Mouse (Mus musculus): ENCODE measurements around the gene Tmem106c. TPM values are rescaled to one million over a fixed set of nuclear protein-coding genes. Genes with fewer than 3 reads are reported as not detected.

Gene Tmem106c
- polyA plus RNA-seq, 1 experiment from 2014 or later: 52.5 TPM

DNA sequence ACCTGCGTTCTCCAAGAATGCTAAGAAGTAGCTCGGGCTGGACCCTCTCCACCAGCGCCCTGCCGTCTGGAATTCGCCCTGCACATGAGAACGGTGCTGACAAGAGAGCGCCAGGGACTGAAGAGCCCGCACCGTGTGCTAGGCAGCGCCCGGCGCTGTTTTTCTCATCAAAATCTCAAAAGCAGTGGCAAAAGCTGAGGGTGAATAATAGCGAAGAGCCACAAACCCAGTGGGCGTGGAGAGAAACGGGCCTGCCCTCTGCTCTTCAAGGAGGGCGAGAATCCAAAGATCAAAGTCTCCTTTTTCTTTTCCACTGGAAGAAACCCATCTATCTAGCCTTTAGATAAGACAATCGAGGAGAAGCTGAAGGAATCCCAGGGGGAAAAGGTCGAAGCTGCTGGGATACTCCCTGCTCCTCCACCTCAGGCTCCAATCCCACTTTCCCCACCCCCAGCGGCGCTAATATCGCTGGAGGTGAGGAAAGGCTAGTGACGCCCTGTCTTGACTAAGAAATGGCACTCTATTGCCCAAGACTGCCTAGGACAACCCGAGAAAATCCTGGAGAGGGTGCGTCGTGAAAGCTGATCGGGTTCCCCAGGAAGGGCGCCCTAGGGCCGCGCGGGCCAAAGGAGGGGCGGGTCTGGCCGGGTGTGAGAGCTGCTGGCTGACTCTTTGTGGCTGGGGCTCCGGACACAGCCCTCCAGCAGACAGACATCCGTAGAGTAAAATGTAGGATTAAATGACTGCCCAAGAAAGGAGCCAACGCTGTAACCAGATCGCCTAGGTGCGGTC, 37.5 kb downstream of the Tmem106c start:
- peak overlapping the region; percentile 91 for H3K4me2 ChIP-seq (ENCODE audit: low read length)

DNA sequence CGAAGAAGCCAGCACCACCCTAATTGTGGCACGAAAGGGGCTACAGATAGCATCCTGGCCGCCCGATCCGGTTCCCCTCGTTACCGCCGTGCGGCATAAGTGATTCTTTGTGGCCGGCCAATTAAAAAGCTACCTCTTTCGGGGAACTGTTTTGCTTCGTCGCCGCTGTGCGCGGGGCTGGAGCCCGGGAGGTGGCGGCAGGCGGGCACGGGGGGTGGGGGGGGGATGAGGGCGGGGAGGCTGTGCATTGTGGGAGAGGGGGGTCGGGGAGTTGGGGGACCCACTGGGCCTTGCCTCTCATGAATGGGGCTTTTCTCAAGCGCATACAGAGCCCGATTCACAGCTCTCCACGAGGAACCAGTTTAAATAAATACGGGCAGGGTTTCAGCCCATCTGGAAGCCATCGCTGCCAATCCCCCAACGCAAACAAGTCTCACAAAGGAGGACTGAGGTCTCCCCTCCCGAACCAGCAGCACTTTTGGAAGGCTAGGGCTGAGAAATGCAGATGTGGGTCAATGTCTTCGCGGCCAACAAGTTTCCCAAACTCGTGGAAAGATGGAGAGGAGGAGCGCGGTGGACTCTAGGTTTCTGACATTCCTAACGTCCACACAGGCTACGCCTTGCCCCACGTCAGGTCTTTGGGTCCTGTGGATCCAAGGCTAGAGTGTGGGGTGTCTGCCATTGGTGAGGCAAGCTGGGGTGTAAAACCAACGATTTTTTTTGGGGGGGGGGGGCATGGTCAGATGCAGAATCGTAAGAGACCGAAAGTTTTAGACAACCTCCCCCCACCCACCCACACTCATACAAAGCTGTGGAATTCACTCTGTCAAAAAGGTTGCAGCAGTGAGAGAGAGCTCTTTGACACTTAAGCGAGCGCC, 38.4 kb downstream of the Tmem106c start:
- H3K4me1 ChIP-seq (ENCODE audit: control insufficient read depth, insufficient read depth, low read length): peaks cover 51% of the 10 kb centered on the region
- H3K27ac ChIP-seq (ENCODE audit: low read length): peak overlapping the region; percentile 81
- under 1% methylated on average over 42 of the region's 42 CpGs for WGBS
- no peaks in the 10 kb centered on the region for H3K9me3 ChIP-seq (replicated peaks; ENCODE audit: control insufficient read depth, low read length, poor library complexity, severe bottlenecking)
- H3K9ac ChIP-seq (ENCODE audit: low read depth, low read length): peak overlapping the region; percentile 62
- peak; percentile 47 for ATAC-seq
- H3K27me3 ChIP-seq (ENCODE audit: control insufficient read depth, insufficient read depth, low read depth, low read length): peaks cover 12% of the 10 kb centered on the region
- peak overlapping the region; percentile 91 for H3K4me2 ChIP-seq (ENCODE audit: low read length)
- peak overlapping the region; percentile 43 for H3K4me3 ChIP-seq (ENCODE audit: low read depth, low read length)
- no peaks in the 10 kb centered on the region for H3K36me3 ChIP-seq (ENCODE audit: control insufficient read depth, insufficient read depth, low read length)

More for the DNA sequence above, 37.5 kb downstream of the Tmem106c start:
- peak; percentile 12; the same call in 1 of the 2 replicates for ATAC-seq
- 1% methylated on average over 37 of the region's 37 CpGs for WGBS
- Histone ChIP-seq H3K27ac (ENCODE audit: low read length) (peak overlapping the region; percentile 81), H3K9ac (ENCODE audit: low read depth, low read length) (peak overlapping the region; percentile 62), H3K36me3 (ENCODE audit: control insufficient read depth, insufficient read depth, low read length) (no peaks in the 10 kb centered on the region), H3K9me3 (replicated peaks; ENCODE audit: control insufficient read depth, low read length, poor library complexity, severe bottlenecking) (no peaks in the 10 kb centered on the region), H3K4me3 (ENCODE audit: low read depth, low read length) (peak overlapping the region; percentile 43), H3K4me1 (ENCODE audit: control insufficient read depth, insufficient read depth, low read length) (peaks cover 51% of the 10 kb centered on the region), H3K27me3 (ENCODE audit: control insufficient read depth, insufficient read depth, low read depth, low read length) (peaks cover 12% of the 10 kb centered on the region)

DNA sequence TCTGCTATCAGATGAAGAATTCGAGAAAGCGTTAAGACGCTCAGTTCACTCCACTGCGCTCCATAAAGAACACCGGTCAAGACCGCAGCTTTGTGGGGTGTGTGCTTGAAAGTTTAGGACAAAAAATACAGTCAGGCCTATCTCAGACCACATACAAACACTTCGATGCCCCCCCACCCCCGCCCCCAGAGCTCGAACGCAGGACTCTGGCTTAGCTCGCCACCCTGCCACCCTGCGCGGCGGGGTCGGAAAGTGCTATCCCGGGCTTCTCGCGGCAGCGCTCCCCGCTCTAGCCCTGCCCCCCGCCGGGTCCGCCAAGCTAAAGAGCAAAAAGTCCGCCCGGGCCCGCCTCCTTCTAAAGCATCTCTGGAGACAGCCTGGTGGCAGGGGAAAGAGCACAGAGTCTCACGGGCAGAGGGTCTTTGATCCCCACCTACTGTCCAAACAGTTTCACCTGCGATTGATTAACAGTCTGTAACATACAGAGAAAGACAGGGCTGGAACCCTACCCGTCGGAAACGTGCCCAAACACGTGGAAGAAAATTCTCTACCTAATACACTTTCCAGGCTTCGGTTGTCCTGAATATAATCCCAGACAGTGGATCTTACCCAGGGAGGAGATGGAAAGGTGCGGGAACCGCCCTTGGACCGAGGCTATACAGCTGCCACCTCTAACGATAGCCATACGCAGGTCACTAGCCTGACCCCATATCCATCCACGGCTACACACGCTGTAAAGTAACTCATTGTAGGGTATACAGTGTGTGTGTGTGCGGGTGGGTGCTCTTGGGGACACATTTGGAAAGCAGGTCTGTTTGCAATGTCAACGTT, 39.2 kb downstream of the Tmem106c start:
- Histone ChIP-seq H3K4me3 (ENCODE audit: low read depth, low read length) (peak overlapping the region; percentile 43), H3K9ac (ENCODE audit: low read depth, low read length) (peak overlapping the region; percentile 18; the same call in 1 of the 2 replicates), H3K9me3 (replicated peaks; ENCODE audit: control insufficient read depth, low read length, poor library complexity, severe bottlenecking) (no peaks in the 10 kb centered on the region), H3K27ac (ENCODE audit: low read length) (no peak overlapping the region), H3K27me3 (ENCODE audit: control insufficient read depth, insufficient read depth, low read depth, low read length) (peaks cover 12% of the 10 kb centered on the region), H3K4me1 (ENCODE audit: control insufficient read depth, insufficient read depth, low read length) (peaks cover 51% of the 10 kb centered on the region), H3K4me2 (ENCODE audit: low read length) (peak overlapping the region; percentile 91), H3K36me3 (ENCODE audit: control insufficient read depth, insufficient read depth, low read length) (no peaks in the 10 kb centered on the region)
- no peak for ATAC-seq
- 1% methylated on average over 42 of the region's 42 CpGs for WGBS

DNA sequence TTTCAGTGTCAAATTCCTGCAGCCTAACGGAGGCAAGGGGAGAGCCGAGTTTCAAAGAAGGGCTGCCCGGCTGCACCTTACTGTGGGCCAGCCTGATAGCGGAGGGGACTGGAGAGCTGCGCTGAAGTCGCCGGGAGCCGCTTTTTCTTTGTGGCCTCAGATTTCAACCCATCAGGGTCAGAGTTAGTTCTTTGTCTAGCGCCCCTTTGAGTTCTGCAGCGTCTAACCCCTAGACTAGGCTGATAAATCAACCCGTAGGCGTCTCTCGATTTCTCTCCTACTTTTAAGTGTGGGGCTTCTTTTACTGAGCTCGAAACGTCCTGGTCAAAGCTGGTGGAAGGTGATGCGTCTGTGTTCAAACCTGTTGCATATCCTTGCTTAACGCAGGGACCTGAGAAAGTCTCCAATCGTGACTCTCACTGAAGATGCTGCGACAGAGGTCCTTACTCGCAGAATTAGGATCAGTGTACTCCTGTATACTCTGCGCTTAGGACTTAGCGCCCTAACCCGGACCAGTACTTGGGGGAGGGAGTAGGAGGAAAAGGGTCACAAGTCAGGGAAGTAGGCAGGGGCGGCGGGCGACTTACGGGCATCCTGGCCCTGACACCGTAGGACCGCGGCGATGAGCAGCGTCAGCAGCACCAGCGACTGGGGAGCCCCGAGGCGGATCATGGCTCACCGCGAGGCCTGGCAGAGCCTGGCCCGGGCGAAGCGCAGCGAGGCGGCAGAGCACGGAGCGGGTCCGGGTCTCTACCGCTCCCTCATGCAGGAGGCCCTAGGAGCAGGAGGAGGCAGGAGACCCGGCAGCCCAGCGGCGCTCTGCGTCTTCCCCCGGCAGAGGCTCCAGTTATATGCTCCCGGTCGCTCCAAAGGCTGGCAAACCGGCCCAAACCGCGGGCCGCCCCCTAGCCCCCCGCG, 40.1 kb downstream of the Tmem106c start, which contains the start of gene Col2a1:
Col2a1 (minus strand) TSS at position 874 of the 918 bp plus-strand sequence.
- under 1% methylated on average over 58 of the region's 59 CpGs for WGBS
- Histone ChIP-seq H3K9me3 (replicated peaks; ENCODE audit: control insufficient read depth, low read length, poor library complexity, severe bottlenecking) (no peaks in the 10 kb centered on the region), H3K4me2 (ENCODE audit: low read length) (peak within 1 kb of the TSS; percentile 91), H3K27ac (ENCODE audit: low read length) (0 out of 2 replicates have a peak within 1 kb of the TSS, but pooled peaks have one; percentile 20), H3K9ac (ENCODE audit: low read depth, low read length) (peak within 1 kb of the TSS; percentile 72), H3K36me3 (ENCODE audit: control insufficient read depth, insufficient read depth, low read length) (no peaks in the 10 kb centered on the region), H3K4me3 (ENCODE audit: low read depth, low read length) (peak within 1 kb of the TSS; percentile 43), H3K27me3 (ENCODE audit: control insufficient read depth, insufficient read depth, low read depth, low read length) (peaks cover 12% of the 10 kb centered on the region), H3K4me1 (ENCODE audit: control insufficient read depth, insufficient read depth, low read length) (peaks cover 51% of the 10 kb centered on the region)
- ATAC-seq: peak; percentile 62

DNA sequence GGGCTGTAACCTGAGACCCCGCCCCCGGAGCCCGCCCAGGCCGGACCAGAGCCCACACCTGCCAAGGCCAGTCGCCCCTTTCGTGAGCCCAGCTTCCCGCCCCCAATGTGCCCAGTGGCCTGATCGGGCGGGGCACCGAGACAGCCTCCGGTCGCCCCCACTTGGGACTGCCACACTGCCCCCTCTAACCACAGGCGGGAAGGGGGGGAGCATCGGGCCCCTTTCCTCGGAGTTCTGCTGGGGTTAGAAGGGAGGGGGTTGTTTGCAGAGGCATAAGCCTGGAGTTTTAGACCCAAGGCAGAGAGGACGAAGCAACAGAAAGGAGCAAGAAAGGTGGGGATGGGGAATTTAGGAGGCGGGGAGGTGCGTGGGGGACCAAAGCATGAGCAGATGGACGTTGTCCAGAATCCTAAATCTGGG, 40.8 kb downstream of the Tmem106c start:
- H3K4me2 ChIP-seq (ENCODE audit: low read length): peak overlapping the region; percentile 91
- H3K4me3 ChIP-seq (ENCODE audit: low read depth, low read length): peak overlapping the region; percentile 43
- H3K27me3 ChIP-seq (ENCODE audit: control insufficient read depth, insufficient read depth, low read depth, low read length): peaks cover 12% of the 10 kb centered on the region
- 1% methylated on average over 19 of the region's 19 CpGs for WGBS
- H3K27ac ChIP-seq (ENCODE audit: low read length): no peak overlapping the region
- H3K4me1 ChIP-seq (ENCODE audit: control insufficient read depth, insufficient read depth, low read length): peaks cover 50% of the 10 kb centered on the region
- no peaks in the 10 kb centered on the region for H3K36me3 ChIP-seq (ENCODE audit: control insufficient read depth, insufficient read depth, low read length)
- no peaks in the 10 kb centered on the region for H3K9me3 ChIP-seq (replicated peaks; ENCODE audit: control insufficient read depth, low read length, poor library complexity, severe bottlenecking)
- no peak for ATAC-seq
- H3K9ac ChIP-seq (ENCODE audit: low read depth, low read length): peak overlapping the region; percentile 72

DNA sequence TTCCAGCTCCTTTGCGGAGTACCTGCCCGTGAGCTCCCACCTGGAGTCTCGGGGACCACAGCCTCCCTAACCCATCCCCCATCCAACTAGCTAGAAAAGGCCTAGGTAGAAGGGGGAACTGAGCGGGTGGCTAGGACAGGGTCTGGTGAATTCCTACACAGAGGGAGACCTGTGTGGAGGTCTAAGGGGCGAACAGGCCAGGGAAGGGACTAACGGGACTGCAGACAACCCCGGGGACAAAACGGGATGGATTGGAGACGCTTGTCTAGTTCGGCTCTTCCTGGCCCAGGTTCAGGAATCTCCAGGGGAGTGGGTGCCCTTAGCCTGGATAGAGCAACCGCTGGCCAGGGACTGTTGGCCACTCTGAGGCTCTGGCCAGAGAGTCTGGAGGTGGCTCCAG, 41.2 kb downstream of the Tmem106c start:
- peak overlapping the region; percentile 43 for H3K4me3 ChIP-seq (ENCODE audit: low read depth, low read length)
- H3K4me1 ChIP-seq (ENCODE audit: control insufficient read depth, insufficient read depth, low read length): peaks cover 46% of the 10 kb centered on the region
- H3K27ac ChIP-seq (ENCODE audit: low read length): no peak overlapping the region

DNA sequence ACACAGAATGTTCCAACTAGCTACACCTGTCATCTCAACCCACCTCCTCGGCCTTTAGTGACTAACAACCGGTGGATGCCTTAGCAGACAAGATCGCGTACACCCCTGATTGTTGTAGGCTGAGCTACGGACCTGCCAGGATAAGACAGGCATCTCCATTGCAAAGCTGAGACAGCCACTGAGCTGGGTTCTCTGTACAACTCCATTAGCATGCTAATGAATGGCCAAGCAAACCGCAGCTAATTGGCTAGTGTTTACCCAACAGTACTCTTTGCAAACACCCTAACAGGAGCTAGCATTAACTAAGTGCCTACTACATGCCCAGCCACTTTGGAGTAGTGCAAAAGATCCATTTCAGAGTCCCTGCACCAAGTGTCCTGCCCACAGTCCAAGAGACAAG, 48.8 kb downstream of the Tmem106c start:
- Histone ChIP-seq H3K9me3 (replicated peaks; ENCODE audit: control insufficient read depth, low read length, poor library complexity, severe bottlenecking) (no peaks in the 10 kb centered on the region), H3K4me2 (ENCODE audit: low read length) (no peak overlapping the region), H3K9ac (ENCODE audit: low read depth, low read length) (no peak overlapping the region), H3K27me3 (ENCODE audit: control insufficient read depth, insufficient read depth, low read depth, low read length) (no peaks in the 10 kb centered on the region), H3K4me3 (ENCODE audit: low read depth, low read length) (no peak overlapping the region), H3K36me3 (ENCODE audit: control insufficient read depth, insufficient read depth, low read length) (no peaks in the 10 kb centered on the region), H3K4me1 (ENCODE audit: control insufficient read depth, insufficient read depth, low read length) (no peaks in the 10 kb centered on the region), H3K27ac (ENCODE audit: low read length) (no peak overlapping the region)
- 64% methylated on average over 6 of the region's 6 CpGs for WGBS
- no peak for ATAC-seq

More for the DNA sequence above, 41.2 kb downstream of the Tmem106c start:
- H3K36me3 ChIP-seq (ENCODE audit: control insufficient read depth, insufficient read depth, low read length): no peaks in the 10 kb centered on the region
- WGBS: 12% methylated on average over 11 of the region's 11 CpGs
- H3K9ac ChIP-seq (ENCODE audit: low read depth, low read length): peak overlapping the region; percentile 72; the same call in 1 of the 2 replicates
- no peak for ATAC-seq
- H3K9me3 ChIP-seq (replicated peaks; ENCODE audit: control insufficient read depth, low read length, poor library complexity, severe bottlenecking): no peaks in the 10 kb centered on the region
- H3K27me3 ChIP-seq (ENCODE audit: control insufficient read depth, insufficient read depth, low read depth, low read length): peaks cover 12% of the 10 kb centered on the region
- peak overlapping the region; percentile 91 for H3K4me2 ChIP-seq (ENCODE audit: low read length)
